Mouse (Mus musculus) granulocyte monocyte progenitor cell, adult 5-6 weeks (primary cell): Measurements from ENCODE around the gene Vti1a. TPM values are rescaled to one million over a fixed set of nuclear protein-coding genes. Genes with fewer than 3 reads are reported as not detected.

Experiments
- ATAC-seq: replicated peaks from 2 replicates; pipeline ENCODE4 v1.8.0; 2016; ENCODE audit warnings: mild to moderate bottlenecking, moderate TSS enrichment, inconsistent platforms; ENCODE audit not compliant: poor library complexity, severe bottlenecking
- total RNA-seq, 2 experiments: library from RNA; stranded (forward) in 1 of 2; stranded (reverse) in 1 of 2; fragments of 200-712, 200-1000 nt in 1 of 2; fragments of >200 nt in 1 of 2; fragmentation: Nextera tagmentation in 1 of 2; gene quantifications; 2 replicates each; pipeline ENCODE4 v1.2.3; 2014 to 2017

Vti1a gene
- total RNA-seq, 2 experiments from 2014 or later = 29.7 to 34.4 TPM

DNA sequence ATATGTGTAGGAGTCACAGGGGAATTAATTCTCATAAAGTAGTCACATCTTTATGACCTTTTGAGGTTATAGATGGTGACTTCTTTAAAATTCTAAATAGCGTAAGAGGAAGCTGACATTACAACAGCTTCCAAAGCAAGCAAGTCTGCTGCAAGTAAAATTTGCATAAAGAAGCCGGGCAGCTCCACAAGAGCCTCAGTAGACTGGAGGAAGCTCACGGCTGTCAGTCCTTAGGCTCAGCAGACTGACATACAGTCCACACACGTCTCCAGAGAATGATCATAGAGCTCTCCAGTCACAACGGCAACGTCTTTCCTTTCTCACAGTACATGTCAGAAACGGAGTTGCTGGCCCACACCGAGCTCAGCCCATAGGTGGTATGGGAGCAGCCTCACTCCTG lies 4.2 kb upstream of the Vti1a start:
- ATAC-seq = no peak

DNA sequence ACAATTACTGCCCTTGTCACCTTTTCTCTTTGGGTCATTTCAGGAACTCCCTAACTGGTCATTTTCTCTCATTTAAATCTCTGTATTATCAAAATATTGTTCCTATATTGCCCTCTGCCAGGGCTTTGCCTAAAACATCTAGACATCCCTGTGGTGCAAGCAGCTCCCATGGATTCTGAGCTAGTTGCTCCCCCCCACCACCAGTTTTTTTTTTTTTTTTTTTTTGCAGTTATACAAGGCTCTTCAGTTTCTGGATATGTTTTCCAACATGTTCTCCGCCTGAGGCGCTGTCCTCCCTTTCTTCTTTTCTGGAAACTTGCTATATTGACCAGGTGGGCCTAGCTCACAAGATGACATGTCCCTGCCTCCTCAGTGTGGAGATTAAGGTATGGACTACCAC lies 2.4 kb upstream of the Vti1a start:
- ATAC-seq = no peak

- peak; percentile 78 for ATAC-seq
Measured at GRCm38 (mm10) chr19:55315452-55316108, 515 bp upstream of the Vti1a start, which contains the start of gene Zdhhc6. Gene Zdhhc6, minus strand, starts transcription at chr19:55316032.

GRCm38 (mm10) chr19:55316901-55317300 lies 806 bp downstream of the Vti1a start:
- ATAC-seq = no peak

DNA sequence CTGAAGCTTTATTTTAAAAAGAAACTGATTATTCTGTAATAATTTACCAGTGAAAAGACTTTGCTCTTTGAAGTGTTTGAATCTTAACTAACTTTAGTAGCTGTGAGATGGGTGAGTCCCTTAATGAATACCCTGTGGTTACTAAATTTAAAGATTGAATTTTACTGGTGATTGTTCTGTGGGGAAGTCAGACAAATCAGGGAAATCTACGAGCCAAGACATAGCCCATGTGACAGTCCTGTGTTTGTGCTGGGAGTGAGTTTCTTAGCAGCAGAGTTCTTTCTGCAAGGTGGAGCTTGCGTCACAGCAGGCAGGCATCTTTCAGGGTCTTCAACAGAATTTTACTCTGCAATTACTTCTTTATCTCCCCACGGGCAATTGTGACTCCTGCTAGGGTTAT lies 2.9 kb downstream of the Vti1a start:
- no peak for ATAC-seq

DNA sequence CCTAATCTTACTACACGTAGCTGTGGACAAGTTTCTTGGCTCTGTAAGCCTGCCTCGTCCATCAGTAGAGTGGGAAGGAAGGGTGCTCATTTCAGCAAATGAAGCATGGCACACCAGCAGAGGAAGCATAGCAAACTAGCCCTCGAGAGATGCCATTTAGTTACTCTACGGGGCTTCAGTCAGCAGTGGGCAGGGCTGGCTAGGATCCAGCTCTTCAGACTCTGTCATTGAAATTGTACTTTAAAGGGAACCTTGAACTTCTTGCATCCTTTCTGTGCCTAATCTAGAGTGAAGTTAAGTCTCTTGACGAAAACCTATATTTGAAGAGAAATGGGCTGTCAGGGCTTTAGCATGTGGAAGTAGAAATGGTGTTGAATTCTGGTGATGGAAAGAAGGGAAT lies 3.4 kb downstream of the Vti1a start:
- ATAC-seq = no peak

- ATAC-seq = no peak
Measured at GRCm38 (mm10) chr19:55322604-55323003, 6.5 kb downstream of the Vti1a start.

DNA sequence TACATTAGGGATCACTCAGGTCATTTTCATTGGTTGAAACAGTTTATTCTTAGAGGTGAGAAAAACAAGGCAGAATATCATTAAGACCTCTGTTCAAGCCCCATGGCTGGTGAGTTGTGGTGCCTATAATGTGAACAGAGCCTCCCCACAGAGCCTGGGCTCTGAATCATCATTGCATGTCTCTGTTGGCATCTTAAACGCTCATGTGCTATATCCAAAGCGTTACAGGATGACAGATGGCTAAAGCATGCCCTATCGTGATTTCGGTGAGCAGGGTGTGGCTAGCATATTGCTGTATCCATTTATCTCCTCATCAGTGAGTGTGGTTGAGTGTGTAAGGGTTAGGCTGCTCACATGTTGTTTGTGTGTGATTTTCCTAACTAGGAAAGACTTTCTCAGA lies 11.4 kb downstream of the Vti1a start:
- ATAC-seq = no peak

- ATAC-seq = no peak
Measured at GRCm38 (mm10) chr19:55331776-55332175, 15.7 kb downstream of the Vti1a start.

- peak; percentile 93 for ATAC-seq
Measured at GRCm38 (mm10) chr19:55332641-55333268, 16.7 kb downstream of the Vti1a start.

DNA sequence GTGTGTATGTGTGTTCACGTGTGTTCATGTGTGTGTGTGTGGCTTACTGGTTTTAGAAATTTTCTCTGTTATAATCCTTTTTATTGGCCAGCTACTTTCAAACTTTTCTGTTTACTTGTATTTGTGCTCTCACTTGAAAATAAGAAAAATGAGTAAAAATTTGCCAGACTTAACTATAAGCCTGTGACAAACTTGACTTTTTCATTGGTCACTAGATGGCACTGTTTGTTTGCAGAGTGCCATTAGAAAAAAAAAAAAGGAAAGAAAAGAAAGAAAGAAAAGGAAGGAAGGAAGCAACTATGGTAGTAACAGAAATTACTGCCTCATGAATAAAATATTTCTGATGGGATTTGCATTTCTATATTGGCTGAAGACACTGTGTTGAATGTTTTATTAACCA lies 19.8 kb downstream of the Vti1a start:
- no peak for ATAC-seq

- ATAC-seq = no peak
Measured at GRCm38 (mm10) chr19:55336441-55336840, 20.3 kb downstream of the Vti1a start.

- no peak for ATAC-seq
Measured at GRCm38 (mm10) chr19:55337066-55337465, 21.0 kb downstream of the Vti1a start.

- ATAC-seq = no peak
Measured at GRCm38 (mm10) chr19:55337664-55338063, 21.6 kb downstream of the Vti1a start.

DNA sequence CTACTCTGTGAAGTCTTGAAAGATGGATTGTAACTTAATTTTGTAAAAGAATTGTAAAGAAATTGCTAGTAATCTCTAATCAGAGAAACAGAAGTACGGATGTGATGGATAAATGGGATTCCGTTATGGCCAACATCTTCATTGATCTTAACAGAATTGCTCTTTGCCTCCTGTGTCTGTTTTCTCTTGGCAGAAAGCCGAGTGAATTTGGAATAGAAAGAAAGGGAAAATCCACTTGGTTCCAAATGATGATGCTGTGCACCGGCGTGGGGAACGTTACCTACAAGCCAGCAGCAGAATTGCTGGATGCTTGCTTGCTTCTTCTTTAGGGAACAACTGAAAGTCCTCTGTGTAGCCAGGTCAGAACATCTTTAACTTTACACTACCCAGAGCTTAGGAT lies 24.4 kb downstream of the Vti1a start:
- ATAC-seq = no peak

- no peak for ATAC-seq
Measured at GRCm38 (mm10) chr19:55341377-55341776, 25.3 kb downstream of the Vti1a start.

DNA sequence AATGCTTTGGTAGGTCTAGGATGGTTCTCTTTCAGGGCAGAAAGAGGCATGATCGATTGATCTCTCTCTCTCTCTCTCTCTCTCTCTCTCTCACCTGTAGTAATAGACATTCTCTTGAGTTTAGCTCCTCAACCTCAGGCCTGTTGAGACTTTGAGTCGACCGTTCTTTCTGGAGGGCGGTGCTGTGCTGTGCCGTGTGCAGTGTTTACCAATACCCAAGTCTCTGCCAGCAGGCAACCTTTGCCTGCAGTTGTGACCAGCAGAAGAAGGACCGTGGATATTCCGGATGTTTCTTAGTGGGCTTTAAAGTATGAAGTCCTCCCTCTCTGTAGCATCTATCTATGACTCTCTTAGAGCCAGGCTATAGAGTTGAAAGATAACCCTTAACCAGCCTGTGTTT lies 26.3 kb downstream of the Vti1a start:
- no peak for ATAC-seq

DNA sequence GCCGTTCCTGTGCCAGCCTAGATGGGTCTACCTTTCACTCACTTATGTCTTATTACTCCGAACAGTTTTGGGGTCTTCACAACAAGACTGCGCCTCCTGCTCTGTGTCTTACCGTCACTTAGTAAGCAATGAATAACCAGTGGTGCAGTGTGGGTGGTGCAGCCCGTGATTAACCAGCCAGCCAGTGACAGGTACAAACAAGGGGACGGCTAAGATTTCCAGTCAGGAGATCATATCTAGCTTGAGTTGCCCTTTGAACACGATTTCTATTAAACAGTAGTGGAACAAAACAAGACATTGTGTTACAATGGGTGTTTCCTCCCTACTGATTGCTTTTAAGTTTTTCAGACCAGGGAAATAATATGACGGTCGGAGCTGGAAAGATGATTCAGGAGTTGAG lies 27.2 kb downstream of the Vti1a start:
- ATAC-seq = no peak

DNA sequence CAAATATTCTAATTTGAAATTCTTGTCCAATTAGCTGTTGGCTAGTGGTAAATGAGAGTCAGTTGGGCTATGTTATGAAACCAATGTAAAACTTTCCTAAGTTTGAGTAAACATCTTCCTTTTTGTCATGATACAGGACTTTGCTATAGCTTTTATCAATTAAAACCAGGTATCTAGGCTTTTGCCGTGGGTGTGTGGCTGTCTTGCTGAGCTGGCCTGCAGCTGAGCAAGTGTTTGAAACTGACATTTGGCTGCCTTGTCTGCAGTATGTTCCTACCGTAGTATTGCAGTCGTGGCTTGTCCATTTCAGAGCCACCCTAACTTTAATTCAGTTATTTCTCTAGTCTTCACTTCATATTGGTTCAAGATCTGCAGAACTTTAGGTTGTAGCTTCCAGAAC lies 32.1 kb downstream of the Vti1a start:
- ATAC-seq = no peak

GRCm38 (mm10) chr19:55350673-55351378 lies 34.7 kb downstream of the Vti1a start:
- no peak for ATAC-seq

DNA sequence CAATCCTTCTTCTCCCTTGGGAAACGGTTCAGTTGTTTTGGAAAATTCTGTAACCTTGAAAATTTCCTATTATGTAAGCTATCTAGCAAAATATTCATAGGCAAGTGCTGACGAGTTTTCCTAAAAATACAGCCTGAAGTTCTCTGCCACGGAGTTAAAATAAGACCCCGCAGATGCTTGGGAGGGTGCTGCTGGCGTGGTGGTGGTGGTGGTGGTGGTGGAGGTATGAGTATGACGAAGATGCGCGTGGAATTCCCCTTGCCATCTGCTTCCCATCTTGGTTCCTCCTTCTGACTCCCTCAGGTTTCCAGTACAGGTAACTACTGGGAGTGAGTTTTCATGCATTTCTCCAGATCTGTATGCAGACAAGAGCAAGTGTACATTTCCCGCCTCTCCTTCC lies 46.5 kb downstream of the Vti1a start:
- no peak for ATAC-seq

DNA sequence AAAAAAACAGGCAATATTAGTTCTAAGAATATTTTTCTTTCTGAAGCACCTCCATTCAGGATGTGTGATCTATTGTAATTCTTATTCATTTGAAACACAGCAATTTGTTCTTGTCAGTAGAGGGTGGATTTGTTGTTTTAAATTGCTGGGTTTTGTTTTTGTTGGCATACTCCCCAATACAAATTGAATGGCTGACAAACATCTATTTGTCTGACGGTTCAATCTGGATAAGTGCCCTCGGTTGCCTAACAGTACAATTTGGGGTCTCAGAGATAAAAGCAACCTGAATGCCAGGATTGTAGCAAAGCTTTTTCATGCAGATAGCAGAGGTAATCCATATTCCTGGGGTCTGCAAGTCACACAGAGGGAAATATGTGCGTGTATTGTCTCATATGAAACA lies 53.6 kb downstream of the Vti1a start:
- no peak for ATAC-seq
